Mouse (Mus musculus): Measurements from ENCODE around the gene Frmd3. TPM values are rescaled to one million over a fixed set of nuclear protein-coding genes. Genes with fewer than 3 reads are reported as not detected.

Gene Frmd3
- total RNA-seq (2014; rRNA removed) (14.4 and 17.9 TPM in 2 replicates), polyA plus RNA-seq (2015; fragmentation: Nextera tagmentation; extraction: Ambion mirVana) (19.7 and 20.0 TPM in 2 replicates)

- TF ChIP-seq CTCF (IDR thresholded peaks at IDR 0.05; ENCODE audit: low read depth): peak; percentile 24; the same call in 1 of the 2 replicates
Observed at GRCm38 (mm10) chr4:74013211-74014047, at the start of gene Frmd3. TSS of gene Frmd3 (plus strand) at chr4:74013442.

GRCm38 (mm10) chr4:73980454-73980853 lies 32.8 kb upstream of the Frmd3 start:
- DNase-seq (ENCODE audit: low spot score) (peak; percentile 3), ATAC-seq (no peak)
- Histone ChIP-seq H3K27ac (no peak overlapping the region), H3K4me2 (ENCODE audit: low read depth, low read length) (no peak overlapping the region), H3K4me3 (ENCODE audit: low read length) (no peak overlapping the region), H3K9ac (replicated peaks; ENCODE audit: low read length) (no peak overlapping the region), H3K9me3 (ENCODE audit: low read length) (no peaks in the 10 kb centered on the region), H3K36me3 (ENCODE audit: insufficient read depth, low read length) (no peaks in the 10 kb centered on the region), H3K27me3 (ENCODE audit: insufficient read depth, low read length) (no peaks in the 10 kb centered on the region), H3K4me1 (ENCODE audit: insufficient read depth, low read length) (no peaks in the 10 kb centered on the region)
- 74% methylated on average over 3 of the region's 3 CpGs for WGBS
- TF ChIP-seq CTCF (IDR thresholded peaks at IDR 0.05; ENCODE audit: low read depth): no peak

More at GRCm38 (mm10) chr4:74013211-74014047, at the start of gene Frmd3:
- Histone ChIP-seq H3K9me3 (ENCODE audit: low read length) (no peaks in the 10 kb centered on the region), H3K27ac (peak within 1 kb of the TSS; percentile 84), H3K4me2 (ENCODE audit: low read depth, low read length) (peak within 1 kb of the TSS; percentile 78), H3K27me3 (ENCODE audit: insufficient read depth, low read length) (no peaks in the 10 kb centered on the region), H3K4me3 (ENCODE audit: low read length) (peak within 1 kb of the TSS; percentile 60), H3K9ac (replicated peaks; ENCODE audit: low read length) (peak within 1 kb of the TSS; percentile 76), H3K4me1 (ENCODE audit: insufficient read depth, low read length) (0 out of 2 replicates have a peak, but pooled peaks cover 2% of the 10 kb centered on the region), H3K36me3 (ENCODE audit: insufficient read depth, low read length) (no peaks in the 10 kb centered on the region)
- DNase-seq (ENCODE audit: low spot score) (peak; percentile 82), ATAC-seq (peak; percentile 93)
- WGBS: under 1% methylated on average over 55 of the region's 56 CpGs

- peak overlapping the region; percentile 84; the same call in 1 of the 2 replicates for H3K27ac ChIP-seq
- peak overlapping the region; percentile 76 for H3K9ac ChIP-seq (replicated peaks; ENCODE audit: low read length)
- H3K9me3 ChIP-seq (ENCODE audit: low read length): no peaks in the 10 kb centered on the region
- no peaks in the 10 kb centered on the region for H3K27me3 ChIP-seq (ENCODE audit: insufficient read depth, low read length)
- ATAC-seq: 0 out of 2 replicates have a peak, but pooled peaks have one; percentile 27
- DNase-seq (ENCODE audit: low spot score): peak; percentile 53
- no peak for TF ChIP-seq CTCF (IDR thresholded peaks at IDR 0.05; ENCODE audit: low read depth)
- H3K4me1 ChIP-seq (ENCODE audit: insufficient read depth, low read length): 0 out of 2 replicates have a peak, but pooled peaks cover 2% of the 10 kb centered on the region
- no peaks in the 10 kb centered on the region for H3K36me3 ChIP-seq (ENCODE audit: insufficient read depth, low read length)
- H3K4me3 ChIP-seq (ENCODE audit: low read length): peak overlapping the region; percentile 60
- H3K4me2 ChIP-seq (ENCODE audit: low read depth, low read length): peak overlapping the region; percentile 78
- WGBS: 28% methylated on average over 3 of the region's 3 CpGs
Observed at GRCm38 (mm10) chr4:74012277-74012676, 965 bp upstream of the Frmd3 start.

GRCm38 (mm10) chr4:74012700-74013099 lies 542 bp upstream of the Frmd3 start:
- no peak for TF ChIP-seq CTCF (IDR thresholded peaks at IDR 0.05; ENCODE audit: low read depth)
- Histone ChIP-seq H3K27me3 (ENCODE audit: insufficient read depth, low read length) (no peaks in the 10 kb centered on the region), H3K36me3 (ENCODE audit: insufficient read depth, low read length) (no peaks in the 10 kb centered on the region), H3K9me3 (ENCODE audit: low read length) (no peaks in the 10 kb centered on the region), H3K9ac (replicated peaks; ENCODE audit: low read length) (peak overlapping the region; percentile 76; the same call in 1 of the 2 replicates), H3K27ac (peak overlapping the region; percentile 84; the same call in 1 of the 2 replicates), H3K4me2 (ENCODE audit: low read depth, low read length) (peak overlapping the region; percentile 78), H3K4me1 (ENCODE audit: insufficient read depth, low read length) (0 out of 2 replicates have a peak, but pooled peaks cover 2% of the 10 kb centered on the region), H3K4me3 (ENCODE audit: low read length) (peak overlapping the region; percentile 60)
- WGBS: 31% methylated on average over 4 of the region's 4 CpGs
- DNase-seq (ENCODE audit: low spot score) (no peak), ATAC-seq (peak; percentile 13; the same call in 1 of the 2 replicates)

GRCm38 (mm10) chr4:74014048-74014500 lies 832 bp downstream of the Frmd3 start:
- peak overlapping the region; percentile 84 for H3K27ac ChIP-seq
- H3K4me3 ChIP-seq (ENCODE audit: low read length): peak overlapping the region; percentile 60
- H3K27me3 ChIP-seq (ENCODE audit: insufficient read depth, low read length): no peaks in the 10 kb centered on the region
- DNase-seq (ENCODE audit: low spot score): peak; percentile 22
- no peaks in the 10 kb centered on the region for H3K36me3 ChIP-seq (ENCODE audit: insufficient read depth, low read length)
- 7% methylated on average over 11 of the region's 11 CpGs for WGBS
- H3K4me2 ChIP-seq (ENCODE audit: low read depth, low read length): peak overlapping the region; percentile 78
- no peaks in the 10 kb centered on the region for H3K9me3 ChIP-seq (ENCODE audit: low read length)
- ATAC-seq: no peak
- TF ChIP-seq CTCF (IDR thresholded peaks at IDR 0.05; ENCODE audit: low read depth): no peak
- 0 out of 2 replicates have a peak, but pooled peaks cover 2% of the 10 kb centered on the region for H3K4me1 ChIP-seq (ENCODE audit: insufficient read depth, low read length)
- peak overlapping the region; percentile 76 for H3K9ac ChIP-seq (replicated peaks; ENCODE audit: low read length)

- H3K27ac ChIP-seq: no peak overlapping the region
- no peak for ATAC-seq
- no peak for TF ChIP-seq CTCF (IDR thresholded peaks at IDR 0.05; ENCODE audit: low read depth)
- H3K9me3 ChIP-seq (ENCODE audit: low read length): peaks cover 4% of the 10 kb centered on the region; the same call in 1 of the 2 replicates
- DNase-seq (ENCODE audit: low spot score): peak; percentile 3
- H3K4me3 ChIP-seq (ENCODE audit: low read length): no peak overlapping the region
- H3K4me2 ChIP-seq (ENCODE audit: low read depth, low read length): no peak overlapping the region
- WGBS: 62% methylated on average over 2 of the region's 2 CpGs
- H3K9ac ChIP-seq (replicated peaks; ENCODE audit: low read length): no peak overlapping the region
- H3K36me3 ChIP-seq (ENCODE audit: insufficient read depth, low read length): no peaks in the 10 kb centered on the region
- no peaks in the 10 kb centered on the region for H3K27me3 ChIP-seq (ENCODE audit: insufficient read depth, low read length)
- H3K4me1 ChIP-seq (ENCODE audit: insufficient read depth, low read length): 0 out of 2 replicates have a peak, but pooled peaks cover 2% of the 10 kb centered on the region
Observed at GRCm38 (mm10) chr4:74020084-74020483, 6.8 kb downstream of the Frmd3 start.

Data from hindbrain, postnatal 0 days (tissue).